Mouse (Mus musculus) 3134 (cell line): ENCODE results near the gene Thoc5.
A peak's percentile ranks its signal among the peaks of the same experiment; 100 is the strongest.

ENCODE experiments used
- DNase-seq: peaks from one replicate; pipeline ENCODE4 v3.0.0-alpha.2; 2011; ENCODE audit warnings: low spot score; ENCODE audit not compliant: insufficient read length; ENCODE audit errors: extremely low read depth

The Thoc5 gene

GRCm38 (mm10) chr11:4894848-4895816 is at the start of gene Thoc5:
Gene Thoc5, plus strand, starts transcription at chr11:4895320.
- DNase-seq: peak; percentile 83

- peak; percentile 73 for DNase-seq
Measured at GRCm38 (mm10) chr11:4848483-4849248, 46.5 kb upstream of the Thoc5 start.

- peak; percentile 98 for DNase-seq
Measured at GRCm38 (mm10) chr11:4849258-4849943, 45.7 kb upstream of the Thoc5 start, which contains the start of gene Nf2. Gene Nf2, minus strand, starts transcription at chr11:4849536.

GRCm38 (mm10) chr11:4850404-4850803 is 44.7 kb upstream of the Thoc5 start:
- no peak for DNase-seq

GRCm38 (mm10) chr11:4853021-4853420 is 42.1 kb upstream of the Thoc5 start:
- no peak for DNase-seq

- DNase-seq: no peak
Measured at GRCm38 (mm10) chr11:4854181-4854580, 40.9 kb upstream of the Thoc5 start.

GRCm38 (mm10) chr11:4858416-4858815 is 36.7 kb upstream of the Thoc5 start:
- DNase-seq: peak; percentile 38

GRCm38 (mm10) chr11:4860986-4861385 is 34.1 kb upstream of the Thoc5 start:
- no peak for DNase-seq

GRCm38 (mm10) chr11:4861816-4862604 is 33.1 kb upstream of the Thoc5 start:
- DNase-seq: no peak

GRCm38 (mm10) chr11:4862730-4863129 is 32.4 kb upstream of the Thoc5 start:
- no peak for DNase-seq

- peak; percentile 54 for DNase-seq
Measured at GRCm38 (mm10) chr11:4865645-4866251, 29.4 kb upstream of the Thoc5 start.

- DNase-seq: peak; percentile 78
Measured at GRCm38 (mm10) chr11:4873755-4874475, 21.2 kb upstream of the Thoc5 start, which contains the start of gene Nipsnap1. Gene Nipsnap1, plus strand, starts transcription at chr11:4873951.

GRCm38 (mm10) chr11:4874551-4874950 is 20.6 kb upstream of the Thoc5 start:
- peak; percentile 19 for DNase-seq

- DNase-seq: no peak
Measured at GRCm38 (mm10) chr11:4881087-4881486, 14.0 kb upstream of the Thoc5 start.

- peak; percentile 45 for DNase-seq
Measured at GRCm38 (mm10) chr11:4882892-4883627, 12.1 kb upstream of the Thoc5 start.

- no peak for DNase-seq
Measured at GRCm38 (mm10) chr11:4885385-4885903, 9.7 kb upstream of the Thoc5 start.

- DNase-seq: no peak
Measured at GRCm38 (mm10) chr11:4886987-4887386, 8.1 kb upstream of the Thoc5 start.

- no peak for DNase-seq
Measured at GRCm38 (mm10) chr11:4900437-4900836, 5.3 kb downstream of the Thoc5 start.
